Mouse (Mus musculus): ENCODE measurements around the gene 9530068E07Rik. TPM values are rescaled to one million over a fixed set of nuclear protein-coding genes. Genes with fewer than 3 reads are reported as not detected.

Gene 9530068E07Rik
- total RNA-seq, 2 experiments from 2014 or later = 137 to 139 TPM

DNA sequence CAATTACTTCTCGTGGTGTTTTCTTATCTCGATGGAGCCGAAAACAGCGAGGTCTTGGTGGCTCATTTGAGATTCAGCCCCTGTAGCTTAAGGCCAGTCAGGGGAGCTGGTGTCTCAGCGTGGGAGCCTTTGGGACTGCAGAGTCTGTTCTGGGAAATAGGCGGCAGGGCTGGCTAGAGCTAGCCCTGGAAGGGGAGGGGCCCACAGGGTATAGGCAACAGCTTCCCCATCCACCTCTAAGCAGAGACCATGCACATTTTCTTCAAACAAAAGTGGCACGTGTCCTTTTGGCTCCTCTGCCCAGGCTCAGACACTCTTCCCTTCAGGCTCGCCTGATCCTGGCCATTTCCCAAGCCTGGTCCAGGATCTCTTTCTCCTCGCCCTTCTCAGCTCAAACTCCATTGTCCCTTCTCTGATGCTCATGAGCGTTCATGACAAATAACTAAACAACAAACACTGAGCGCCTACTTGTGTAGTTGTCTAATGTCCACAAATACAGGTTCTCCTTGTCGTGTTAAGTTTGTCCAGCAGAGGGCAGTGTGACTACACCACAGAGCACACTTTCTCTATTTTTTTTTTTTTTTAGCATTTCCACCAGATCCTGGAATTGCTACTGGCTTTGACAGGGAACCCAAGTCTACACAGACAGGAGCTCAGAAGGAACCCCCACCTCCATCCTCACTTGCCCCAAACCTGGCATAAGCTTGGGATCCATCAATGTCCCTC, 25.0 kb downstream of the 9530068E07Rik start:
- peak; percentile 84 for DNase-seq

DNA sequence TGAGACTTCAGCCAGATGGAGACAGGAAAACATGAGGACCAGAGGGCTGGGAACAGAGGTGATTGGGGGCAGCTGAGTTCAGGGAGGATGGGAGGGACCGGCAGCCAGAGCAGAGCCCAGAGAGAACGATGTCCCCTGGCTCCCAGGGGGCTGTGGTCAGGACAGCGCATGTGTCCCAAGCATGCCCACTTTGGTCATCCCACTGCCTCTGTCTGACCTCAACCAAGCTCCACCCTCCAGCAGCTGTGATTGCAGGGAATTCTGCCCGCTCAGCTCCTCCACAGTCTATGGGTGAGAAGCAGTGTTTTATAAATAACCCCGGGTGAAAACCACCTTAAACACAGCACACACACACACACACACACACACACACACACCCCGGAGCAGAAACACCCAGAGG, 33.2 kb downstream of the 9530068E07Rik start:
- no peak for DNase-seq

DNA sequence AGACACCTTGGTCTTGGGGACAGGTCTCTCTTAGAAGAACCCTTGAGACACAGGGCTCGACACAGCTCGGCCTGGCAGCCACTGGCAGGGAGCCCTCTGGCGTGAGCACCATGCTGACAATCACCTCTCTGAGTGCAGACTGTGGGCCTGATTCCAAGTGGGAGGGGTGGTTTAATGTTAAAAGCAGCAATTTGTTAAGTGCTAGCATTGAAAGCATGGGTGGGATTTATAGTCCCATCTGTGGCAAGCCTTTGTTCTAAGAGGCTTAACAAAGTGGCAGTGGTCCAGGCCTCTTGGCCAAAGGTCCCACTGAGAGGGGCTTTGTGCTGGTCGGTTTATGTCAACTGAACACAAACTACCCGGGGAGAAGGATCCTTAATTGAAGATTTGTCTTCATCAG, 35.4 kb downstream of the 9530068E07Rik start:
- DNase-seq = peak; percentile 81

DNA sequence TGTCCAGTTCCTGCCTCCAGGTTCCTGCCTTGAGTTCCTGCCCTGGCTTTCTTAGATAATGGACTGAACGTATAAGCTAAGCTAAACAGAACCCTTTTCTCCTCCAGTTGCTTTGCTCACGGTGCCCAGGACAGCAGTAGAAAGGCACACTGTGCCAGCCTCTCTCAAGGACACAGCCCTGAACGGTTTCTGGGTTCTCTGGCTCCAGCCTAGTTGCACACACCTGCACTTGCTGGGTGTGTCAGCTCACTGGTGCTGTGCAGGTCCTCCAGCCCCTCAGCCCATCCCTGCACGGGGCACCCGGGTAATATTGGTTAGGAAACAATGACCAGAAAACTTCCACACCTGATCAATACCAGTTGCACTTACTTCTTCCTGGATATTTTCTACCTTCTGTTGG, 35.9 kb downstream of the 9530068E07Rik start:
- no peak for DNase-seq

DNA sequence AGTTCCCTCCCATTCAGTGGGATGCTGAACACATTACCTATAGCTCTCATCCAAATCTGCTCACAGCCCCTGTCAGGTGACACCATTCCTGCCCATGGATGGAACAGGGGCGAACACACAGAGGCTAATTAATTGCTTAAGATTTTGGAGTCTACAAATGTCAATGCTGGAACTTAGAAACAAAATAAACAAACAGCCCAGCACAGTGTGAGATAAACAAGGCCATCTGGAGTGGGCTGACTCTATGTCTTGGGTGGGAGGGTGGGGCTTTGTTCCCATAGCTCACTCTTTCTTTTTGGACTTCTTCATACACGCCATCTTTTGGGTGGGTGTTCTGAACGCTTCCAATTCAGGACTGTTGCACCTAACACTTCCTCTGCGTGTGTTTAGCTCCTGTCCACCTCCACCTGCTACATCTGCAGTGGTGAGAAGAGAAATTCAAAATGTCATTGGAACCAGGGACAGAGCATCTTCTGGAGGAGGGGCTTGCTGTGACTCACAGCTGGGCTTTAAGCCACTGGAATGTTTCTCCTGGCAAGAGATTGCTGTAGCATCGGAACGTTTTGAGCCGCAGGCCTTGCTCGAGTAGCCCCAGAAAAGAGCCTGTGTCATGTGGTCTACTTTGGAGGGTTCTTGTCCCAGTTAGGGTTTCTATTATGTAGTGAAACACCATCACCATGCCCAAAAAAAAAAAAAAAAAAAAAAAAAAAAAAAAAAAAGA, 37.0 kb downstream of the 9530068E07Rik start:
- DNase-seq = peak; percentile 72

DNA sequence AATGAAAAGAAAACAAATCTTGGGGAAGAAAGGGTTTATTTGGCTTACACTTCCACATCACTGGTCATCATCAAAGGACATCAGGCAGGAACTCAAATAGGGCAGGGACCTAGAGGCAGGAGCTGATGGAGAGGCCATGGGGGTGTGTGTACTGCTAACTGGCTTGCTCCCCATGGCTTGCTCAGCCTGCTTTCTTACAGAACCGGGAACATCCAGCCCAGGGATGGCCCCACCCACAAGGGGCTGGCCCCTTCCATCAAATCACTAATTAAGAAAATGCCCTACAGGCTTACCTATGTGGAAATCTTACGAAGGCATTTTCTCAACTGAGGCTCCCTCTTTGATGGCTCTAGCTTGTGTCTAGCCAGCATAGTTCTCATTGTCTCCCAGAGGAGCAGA, 37.6 kb downstream of the 9530068E07Rik start:
- no peak for DNase-seq

DNA sequence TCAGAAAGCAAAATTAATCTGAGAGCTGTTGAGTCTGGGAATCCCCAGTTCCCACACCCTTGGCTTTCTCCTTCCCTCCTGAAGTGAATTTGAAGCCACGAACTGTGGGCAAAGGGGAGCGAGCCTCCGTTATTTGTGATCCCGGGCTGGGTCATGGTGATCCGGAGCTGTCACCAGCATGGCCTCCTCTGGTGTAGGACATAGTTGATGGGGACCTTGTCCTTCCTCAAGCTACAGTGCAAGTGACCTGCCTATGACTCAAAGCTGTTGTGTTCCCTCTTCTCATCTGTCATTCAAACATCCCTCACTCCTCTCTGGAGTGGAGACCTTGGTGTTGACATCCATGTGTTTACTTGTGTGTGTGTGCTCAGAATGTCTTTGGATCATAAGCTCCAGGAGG, 39.2 kb downstream of the 9530068E07Rik start:
- peak; percentile 33 for DNase-seq

DNA sequence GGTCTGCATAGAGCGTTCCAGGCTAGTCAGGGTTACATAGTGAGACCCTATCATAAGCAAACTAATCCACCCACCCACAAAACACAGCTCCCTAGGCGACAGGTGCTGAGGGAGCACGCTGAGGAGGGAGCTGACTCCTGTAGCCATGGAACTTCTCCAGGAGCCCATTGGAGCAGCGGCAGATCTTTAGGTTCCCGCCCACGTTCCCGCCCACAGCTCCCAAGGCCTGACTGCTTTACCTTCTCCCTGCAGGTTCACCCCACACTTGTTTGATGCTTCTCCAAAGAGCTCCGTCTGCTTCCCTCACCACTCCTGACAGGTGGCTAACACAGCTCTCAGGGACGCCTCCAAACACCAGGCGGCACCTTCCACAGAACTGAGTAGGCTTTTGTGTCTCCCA, 40.9 kb downstream of the 9530068E07Rik start:
- no peak for DNase-seq

DNA sequence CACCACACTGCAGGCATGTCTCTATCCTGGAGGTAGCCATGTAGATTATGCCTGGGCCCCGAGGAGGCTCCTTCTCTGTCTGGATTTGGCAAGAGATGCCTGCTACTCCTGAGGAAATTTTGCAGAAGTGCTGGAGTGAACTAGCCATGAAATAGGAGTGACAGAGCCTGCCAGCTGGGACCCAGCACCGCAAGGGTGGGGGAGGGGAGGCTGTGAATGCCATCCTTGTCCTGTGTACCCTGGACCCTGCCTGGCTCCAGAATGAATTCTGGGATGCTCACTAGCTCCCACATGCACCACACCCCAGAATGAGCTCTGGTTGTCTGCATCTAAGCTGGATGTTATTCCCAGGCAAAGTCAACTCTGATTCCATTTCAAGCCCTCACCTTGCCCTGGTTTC, 44.9 kb downstream of the 9530068E07Rik start:
- no peak for DNase-seq

DNA sequence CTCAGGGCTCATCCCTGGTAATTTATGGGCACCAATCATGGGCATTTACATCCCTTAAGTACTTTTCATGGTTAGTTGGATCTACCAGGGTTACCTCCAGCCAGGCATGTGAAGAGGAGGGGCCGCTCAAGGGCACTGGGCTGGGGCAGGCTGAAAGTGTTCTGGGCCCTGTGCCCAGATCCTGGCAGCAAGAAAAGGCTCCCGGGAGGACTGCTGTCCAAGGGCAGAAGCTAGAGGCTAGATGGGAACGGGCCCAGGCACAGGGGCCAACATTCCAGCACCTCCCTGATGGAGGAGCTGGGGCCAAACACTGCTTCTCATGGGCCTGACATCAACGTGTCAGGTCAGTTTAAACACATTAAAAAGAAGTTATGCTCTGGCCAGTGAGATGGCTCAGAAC, 51.0 kb downstream of the 9530068E07Rik start:
- DNase-seq = peak; percentile 90

DNA sequence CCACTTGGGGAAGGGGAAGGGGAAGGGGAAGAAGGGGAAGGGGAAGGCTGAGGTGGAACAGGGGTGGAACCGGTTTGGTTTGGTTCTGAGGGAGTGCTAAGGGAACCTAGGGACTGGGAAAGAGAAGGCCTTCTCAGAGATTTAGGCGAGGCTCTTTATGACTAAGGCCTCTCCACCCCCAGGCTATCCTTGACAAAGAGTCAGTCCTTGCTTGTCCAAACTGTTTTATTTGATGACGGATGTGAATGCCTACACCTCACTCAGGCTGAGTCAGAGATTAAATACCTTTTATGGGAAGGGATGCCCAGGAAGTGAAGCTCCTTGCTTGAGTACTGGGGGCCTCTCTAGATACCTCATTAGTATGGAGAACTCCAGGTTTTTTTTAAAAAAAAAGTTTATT, 52.8 kb downstream of the 9530068E07Rik start:
- peak; percentile 58 for DNase-seq

DNA sequence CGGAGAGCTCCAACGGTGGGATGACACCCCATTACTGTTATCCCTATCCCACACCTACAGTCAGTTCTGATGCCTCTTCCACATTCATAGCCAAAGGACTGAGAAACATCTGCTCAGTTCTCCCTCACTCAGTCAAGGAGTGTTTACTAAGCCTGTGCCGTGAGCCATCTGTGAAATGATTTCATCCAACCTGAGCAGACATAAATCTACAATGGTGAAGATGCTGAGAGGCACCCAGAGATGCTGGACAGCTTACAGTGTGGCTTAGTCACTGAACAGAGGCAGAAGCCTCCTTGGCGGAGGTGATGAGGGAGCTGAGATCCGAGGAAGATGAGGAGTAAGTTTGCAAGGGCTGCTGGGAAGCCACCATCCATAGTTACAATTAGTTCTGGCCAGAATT, 62.1 kb downstream of the 9530068E07Rik start:
- no peak for DNase-seq

Other genes starting within 250 kb of the 9530068E07Rik start
- not detected for gene Olfr1371, start 182.4 kb upstream of the 9530068E07Rik start, total RNA-seq (2021)
- gene Skp1a, start 164.4 kb upstream of the 9530068E07Rik start, total RNA-seq (2021) = 100 to 1,000 TPM; 309 to 323 TPM
- gene Tcf7, start 113.4 kb upstream of the 9530068E07Rik start, total RNA-seq (2021) = 10 to 100 TPM; 41.7 to 42.2 TPM
- 100 to 1,000 TPM; 330 to 403 TPM for gene Vdac1, start 35.6 kb upstream of the 9530068E07Rik start, total RNA-seq (2021)

Data from adrenal gland, postnatal 10 days (tissue).